Mouse (Mus musculus) ZHBTc4 (cell line): ENCODE measurements around the gene Tbxas1.

Source experiments
- DNase-seq: peaks from one replicate; pipeline ENCODE4 v3.0.0-alpha.2; 2011; ENCODE audit warnings: low read depth, low spot score

Gene Tbxas1

DNA sequence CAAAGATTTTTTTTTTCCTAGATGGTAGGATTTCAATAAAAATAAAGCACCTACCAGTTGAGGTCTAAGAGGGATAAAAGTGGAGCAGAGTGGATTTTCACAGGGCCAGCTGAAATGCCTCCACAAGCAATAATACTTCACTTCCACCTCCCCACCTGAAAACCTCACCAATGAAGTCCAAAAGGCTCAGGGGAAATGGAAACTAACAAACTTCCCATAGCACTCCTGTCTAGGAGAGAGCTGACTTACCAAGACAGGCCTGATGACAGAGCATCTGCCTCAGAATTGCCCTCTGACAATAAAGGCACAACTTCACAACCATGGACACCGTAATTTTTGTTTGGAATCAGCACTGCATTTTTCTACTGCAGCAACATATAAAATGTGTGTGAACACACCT lies 15.4 kb upstream of the Tbxas1 start:
- DNase-seq: no peak

DNA sequence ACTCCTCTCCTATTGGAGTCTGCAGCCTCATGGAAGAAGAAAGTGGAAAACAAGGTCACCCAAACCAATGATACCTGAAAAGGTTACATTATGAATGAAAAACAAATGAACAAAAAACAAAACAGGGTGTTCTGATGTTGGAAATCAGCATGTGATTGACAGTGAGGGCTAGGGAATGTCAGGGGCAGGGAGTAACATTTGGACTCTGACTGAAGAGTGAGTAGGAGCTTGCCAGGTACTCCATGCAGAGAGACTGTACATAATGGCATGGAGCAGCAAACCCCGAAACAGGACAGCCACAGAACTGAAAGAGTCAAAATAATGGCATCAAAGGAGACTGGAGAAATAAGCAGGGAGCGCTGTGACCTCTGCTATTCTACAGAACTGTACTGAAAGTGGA lies 14.9 kb upstream of the Tbxas1 start:
- DNase-seq: no peak

DNA sequence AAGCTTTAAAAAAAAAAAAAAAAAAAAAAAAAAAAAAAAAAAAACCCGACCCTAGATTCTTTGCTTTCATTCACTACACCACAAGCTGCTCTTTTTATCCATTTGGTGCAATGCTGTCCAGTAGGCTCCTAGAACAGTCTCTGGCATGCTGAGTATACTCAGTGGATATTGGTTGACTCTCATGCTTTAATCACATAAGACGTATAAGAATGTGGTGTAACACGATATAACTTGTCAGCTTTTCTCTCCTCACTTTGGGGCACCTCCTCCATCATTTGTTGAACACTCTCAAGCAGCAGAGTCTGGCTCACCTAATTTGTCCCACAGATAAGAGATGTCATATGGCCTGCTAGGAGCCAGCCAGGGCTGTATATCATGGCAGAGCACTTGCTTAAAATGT lies 11.6 kb upstream of the Tbxas1 start:
- DNase-seq: no peak

DNA sequence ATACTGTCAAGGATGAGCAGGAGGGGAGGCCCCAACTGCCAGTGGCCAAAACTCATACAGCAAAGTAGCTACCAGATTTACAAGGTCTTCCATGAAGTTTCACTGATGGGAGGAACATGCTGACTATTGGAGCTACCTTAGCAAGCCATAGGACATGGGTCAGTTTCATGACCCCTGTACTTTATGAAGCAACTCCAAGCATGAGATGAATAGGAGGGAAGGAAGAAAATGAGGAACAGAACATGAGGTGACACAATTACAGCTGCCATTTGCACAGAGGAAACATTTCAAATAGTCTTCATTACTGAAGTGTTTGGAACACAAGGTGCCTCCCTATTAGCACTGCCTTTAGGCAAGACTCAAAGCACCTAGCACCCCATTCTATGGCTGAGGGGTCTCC lies 9.4 kb upstream of the Tbxas1 start:
- DNase-seq: no peak

DNA sequence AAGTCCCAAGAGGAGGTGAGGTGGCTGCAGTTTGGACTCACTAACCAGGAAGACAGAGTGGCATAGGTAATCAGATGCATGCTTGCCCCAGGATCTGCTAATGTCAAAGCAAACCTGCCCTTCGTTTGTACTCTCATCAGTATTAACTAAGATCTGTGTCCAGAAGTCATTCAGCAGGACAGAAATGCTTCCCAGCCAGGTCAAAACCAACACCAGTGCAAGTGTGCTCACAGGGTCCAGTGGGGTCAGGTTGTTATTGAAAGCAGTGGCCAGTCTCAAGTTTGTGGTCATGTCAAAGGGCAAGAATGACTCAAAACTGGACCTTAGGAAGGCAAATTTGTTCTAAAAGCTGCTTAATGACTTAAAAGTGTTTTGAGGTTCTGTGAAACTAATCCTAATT lies 8.8 kb upstream of the Tbxas1 start:
- DNase-seq: no peak

DNA sequence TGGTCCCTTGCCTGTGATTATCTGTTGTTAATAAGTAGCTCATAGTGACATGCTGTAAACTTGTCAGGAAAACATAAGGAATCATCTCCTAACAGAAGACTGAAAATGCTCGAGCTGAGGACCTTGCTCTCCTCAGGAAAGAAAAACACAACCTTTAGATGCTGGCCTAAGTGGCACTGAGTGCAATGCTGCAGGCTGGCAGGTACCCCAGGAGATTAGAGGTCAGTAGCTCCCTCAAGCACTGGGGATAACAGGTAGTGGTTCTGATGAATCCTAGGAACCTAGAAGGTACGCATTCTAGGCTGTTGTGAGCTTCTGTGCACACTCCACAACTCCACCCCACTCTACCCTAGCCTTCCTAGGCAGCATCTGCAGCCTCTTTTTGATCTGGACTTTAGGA lies 8.4 kb upstream of the Tbxas1 start:
- DNase-seq: no peak

DNA sequence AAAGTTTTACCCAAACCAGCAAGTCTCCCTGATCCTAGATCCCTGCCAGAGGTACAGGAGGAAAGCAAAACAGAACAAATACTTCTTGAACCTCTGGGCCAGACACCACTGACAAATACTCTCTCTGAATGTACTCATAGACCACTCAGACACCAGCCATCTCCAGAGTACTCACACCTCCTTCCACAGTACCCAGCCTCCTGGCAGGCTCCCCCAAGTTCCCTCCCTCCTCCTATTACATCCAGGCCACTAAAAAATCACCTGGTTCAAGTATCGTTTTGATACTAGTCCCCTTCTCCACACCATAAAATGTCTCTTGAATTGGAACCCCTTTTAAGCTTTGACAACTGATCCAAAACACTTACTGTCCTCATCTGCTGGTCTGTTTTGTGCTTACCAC lies 7.9 kb upstream of the Tbxas1 start:
- DNase-seq: no peak

DNA sequence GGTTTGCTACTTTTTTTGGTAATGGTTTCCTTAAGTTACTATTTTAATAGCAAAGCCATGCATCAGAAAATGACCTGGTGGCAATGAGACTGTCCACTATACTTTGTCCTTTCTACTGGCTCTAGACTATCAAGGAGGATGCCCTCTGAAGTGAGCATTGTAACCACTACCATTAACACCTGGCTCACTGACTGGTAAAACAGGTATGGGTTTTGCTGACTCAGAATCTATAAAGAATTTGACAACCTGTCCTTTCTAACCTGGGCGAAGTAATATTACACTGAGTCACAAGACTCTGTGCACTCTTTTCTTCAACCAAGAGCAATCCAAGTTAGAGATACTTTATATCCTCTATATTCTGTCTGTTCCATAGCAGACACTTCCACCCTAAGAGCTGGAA lies 6.2 kb upstream of the Tbxas1 start:
- no peak for DNase-seq

DNA sequence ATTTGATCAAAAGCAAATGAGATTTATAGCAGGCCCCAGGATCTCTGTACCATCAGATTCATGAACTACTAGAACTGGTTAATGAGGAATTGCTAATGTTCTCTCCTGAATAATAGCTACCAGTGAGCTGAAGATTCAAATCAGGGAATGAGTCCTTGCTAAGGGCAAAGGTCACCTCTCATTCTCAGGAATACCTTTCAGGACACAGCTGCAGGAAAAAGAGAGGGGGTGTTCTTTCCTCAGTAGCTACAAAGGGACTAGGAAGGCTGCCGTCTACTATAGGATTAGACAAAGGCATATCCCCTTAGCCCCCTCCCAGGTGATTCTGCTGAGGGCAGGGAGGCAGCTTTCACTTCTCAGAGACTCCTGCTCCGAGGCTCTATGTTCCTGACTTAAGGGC lies 5.1 kb upstream of the Tbxas1 start:
- DNase-seq: no peak

DNA sequence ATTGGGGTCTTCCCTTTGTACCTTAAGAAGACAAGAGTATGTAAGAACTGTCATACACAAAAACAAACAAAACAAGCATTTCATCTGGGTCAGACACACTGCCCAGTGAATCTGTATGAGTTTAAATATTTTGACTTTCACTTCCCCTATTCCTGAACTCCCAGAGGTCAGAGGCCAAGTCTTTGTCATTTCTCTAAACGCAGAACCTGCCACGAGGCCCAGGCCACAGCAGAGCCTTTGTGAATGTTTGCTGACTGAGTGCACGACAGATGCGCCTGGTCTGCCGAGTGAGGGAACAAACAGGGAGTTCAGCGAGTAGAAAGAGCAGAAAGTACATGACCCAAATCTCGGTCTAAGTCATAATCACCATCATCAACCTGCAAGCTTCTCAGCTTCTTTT lies 4.2 kb upstream of the Tbxas1 start:
- no peak for DNase-seq

DNA sequence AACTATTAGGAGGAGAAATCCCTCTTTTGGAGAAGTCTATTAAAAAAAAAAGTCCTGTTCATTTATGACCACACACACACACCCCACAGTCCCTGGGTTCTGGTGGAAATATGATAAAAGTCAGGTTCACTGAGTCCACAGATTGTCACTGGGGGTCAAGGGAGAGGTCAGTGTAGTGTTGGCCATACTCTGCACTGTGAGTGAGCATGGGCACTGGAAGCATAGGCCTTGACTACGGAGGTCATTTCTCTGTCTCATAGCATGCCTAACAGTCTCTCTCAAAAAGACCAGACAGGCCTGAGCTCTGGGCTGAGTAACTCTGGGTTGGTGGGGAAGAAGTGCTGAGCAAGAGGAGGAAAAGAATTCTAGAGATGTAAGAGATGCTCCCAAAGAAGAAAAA lies 1.9 kb upstream of the Tbxas1 start:
- no peak for DNase-seq

DNA sequence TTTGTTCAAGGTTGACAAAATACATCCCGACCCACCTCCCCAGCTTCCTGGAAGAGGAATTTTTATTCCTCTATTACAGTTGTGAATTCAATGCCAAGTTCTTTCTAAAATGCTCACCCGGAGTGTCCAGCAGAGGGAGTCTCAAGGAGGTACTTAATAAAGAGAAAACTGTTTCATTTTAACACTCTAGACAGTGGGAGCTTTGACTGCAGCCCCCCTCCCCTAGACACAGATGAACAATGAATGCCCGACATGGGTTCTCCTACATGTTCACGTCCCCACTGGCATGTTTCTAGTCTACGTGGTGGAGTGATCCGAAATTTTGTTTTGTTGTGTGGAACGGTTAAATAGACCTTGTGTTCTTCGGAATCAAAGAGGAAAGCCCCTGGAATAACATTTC lies 1.2 kb upstream of the Tbxas1 start:
- peak; percentile 56 for DNase-seq

DNA sequence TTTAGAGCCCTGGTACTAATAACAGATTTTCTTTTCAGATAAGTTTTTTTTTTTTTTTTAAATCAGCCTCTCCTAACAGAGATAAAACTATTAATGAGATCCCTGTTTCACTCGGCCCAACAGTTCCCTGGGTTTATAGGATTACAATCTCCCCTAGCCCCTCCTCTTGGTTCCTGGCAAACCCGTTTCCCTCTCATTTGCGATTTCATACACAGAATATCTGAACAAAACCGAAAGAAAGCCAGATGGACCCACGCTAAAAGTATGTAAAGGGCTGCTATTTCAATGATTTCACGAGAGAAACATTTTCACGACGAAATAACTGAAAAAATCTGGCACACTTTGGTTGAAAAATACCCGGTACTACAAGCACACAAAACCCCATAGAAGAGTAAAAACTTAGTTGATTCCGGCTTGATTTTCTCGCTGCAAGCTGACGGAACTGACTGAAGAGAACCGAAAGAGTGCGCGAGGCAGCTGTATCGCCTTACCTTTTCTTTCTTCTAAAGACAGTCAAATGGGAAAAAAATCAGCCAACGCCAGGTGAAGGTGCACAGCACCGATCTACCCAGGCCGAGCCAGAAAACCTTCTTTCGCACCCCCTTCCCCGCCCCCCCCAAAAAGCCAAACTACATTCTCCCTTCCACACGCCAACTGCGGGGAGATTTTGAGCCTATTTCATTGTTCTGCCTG lies 493 bp upstream of the Tbxas1 start:
- peak; percentile 13 for DNase-seq

DNA sequence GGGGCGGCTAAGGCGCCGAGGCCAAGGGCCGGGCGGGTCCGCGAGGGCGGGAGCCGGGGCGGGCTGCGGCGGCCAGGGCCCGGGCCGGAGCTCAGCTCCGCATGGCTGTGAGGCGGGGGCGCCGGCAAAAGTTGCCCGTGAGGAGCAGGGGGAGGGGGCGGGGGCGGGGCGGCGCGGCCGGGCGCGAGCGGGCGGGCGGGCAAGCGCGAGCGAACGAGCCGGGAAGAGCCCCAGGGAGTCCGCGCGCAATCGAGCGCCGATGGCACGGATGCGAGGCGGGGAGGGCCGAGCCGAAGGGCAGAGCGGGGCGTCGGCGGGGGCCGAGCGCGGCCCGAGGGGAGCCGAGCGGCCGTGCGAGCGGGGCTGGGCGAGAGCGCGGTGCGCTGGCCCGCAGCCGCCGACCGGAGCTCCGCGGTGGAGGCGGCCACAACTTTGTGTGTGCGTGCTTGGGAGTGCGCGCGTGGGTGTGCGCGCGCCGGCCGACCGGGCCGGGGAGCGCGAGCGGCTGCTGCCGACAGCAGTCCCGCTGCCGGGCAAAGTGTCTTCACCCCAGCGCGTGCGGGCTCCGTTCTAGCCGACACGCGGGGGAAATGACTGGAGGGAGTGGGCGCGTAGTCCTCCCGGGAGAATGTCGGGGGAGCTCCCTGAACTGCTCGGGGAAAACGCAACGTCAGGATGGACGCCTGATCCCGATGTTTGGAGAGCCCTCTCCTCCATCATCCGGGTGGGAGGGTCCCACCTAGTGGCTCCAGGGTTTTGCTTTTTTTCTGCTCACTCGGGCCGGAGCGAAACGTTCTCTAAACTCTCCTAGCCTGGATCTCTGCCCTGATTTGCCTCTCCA lies 1.1 kb downstream of the Tbxas1 start, which contains the start of gene Hipk2:
Gene Hipk2 (minus strand): TSS at position 95 of the 841 bp plus-strand sequence.
- peak; percentile 92 for DNase-seq

DNA sequence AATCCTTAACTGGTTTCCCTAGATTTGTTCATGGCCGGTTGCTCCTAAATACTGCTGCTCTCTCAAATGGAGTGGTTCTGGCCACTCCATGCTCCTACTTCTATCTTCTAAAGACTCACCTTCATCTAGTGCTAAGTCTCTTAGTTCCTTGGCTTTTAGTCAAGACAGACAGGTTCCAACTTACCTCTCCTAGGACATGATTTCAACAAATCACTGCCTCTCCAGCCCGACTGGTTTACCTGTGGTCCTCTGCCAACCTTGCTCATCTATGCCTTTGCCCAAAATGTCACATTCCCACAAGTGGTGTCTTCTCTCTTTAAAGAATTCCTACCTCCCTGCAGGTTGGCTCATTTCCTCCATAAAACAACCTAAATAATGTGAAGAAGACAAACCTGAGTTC lies 2.5 kb downstream of the Tbxas1 start:
- no peak for DNase-seq

DNA sequence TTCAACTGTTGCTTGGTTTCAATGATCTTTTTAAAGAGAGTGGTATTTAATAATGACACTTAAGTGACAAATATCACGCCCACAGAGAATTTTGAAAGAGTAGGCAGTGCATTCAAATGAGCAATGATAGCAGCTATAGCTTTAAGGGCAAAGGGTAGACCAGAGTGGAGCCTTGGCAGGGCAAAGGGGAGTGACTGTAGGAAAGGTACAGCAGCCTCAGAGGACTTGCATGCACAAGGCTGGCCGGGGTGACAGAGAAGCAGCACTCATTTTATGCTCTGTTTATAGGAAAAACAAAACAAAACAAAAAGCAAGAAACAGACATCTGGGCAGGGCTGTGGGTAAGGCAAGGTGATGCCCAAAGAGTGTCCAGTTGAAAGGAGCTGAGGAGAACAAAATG lies 6.3 kb downstream of the Tbxas1 start:
- no peak for DNase-seq

DNA sequence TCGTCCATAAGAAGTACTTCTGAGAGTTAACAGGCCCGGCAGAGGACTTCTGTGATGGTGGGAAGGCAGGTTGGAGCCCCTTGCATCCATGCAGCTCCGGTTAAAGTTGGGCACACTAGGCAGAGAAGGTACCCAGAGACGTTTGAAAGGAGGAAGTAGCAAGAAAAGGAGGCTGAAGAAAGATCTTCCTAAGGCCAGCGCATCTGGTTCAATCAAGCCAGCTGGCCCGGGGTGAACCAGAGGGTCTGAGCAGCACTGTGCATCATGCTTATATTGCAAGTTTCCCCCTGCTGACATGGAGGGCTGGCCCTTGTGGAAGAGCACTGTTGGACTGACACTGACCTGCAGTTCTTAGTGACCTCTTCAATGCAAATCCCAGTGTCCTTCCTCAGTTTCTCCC lies 6.8 kb downstream of the Tbxas1 start:
- no peak for DNase-seq

DNA sequence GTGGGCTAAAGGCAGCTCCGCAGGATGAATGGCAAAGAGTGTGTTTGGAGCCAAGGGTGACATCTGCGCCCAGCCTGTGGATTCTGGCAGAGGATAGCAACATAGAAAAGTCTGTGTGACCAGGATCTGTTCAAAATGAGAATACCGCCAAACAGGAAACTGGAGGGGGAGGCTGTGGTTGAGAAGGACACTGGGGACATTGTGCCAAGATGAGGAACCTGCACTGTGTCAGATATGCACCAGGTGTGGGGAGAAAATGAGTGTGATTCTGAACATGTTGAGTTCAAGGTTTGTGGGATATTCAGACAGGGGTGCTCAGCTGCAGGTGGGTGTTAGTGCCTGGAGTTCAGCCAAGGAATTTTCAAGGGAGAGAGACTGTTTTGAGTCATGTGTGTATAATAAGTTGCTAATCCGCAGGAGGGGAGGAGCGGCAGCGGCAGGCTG lies 7.5 kb downstream of the Tbxas1 start:
- DNase-seq: no peak

DNA sequence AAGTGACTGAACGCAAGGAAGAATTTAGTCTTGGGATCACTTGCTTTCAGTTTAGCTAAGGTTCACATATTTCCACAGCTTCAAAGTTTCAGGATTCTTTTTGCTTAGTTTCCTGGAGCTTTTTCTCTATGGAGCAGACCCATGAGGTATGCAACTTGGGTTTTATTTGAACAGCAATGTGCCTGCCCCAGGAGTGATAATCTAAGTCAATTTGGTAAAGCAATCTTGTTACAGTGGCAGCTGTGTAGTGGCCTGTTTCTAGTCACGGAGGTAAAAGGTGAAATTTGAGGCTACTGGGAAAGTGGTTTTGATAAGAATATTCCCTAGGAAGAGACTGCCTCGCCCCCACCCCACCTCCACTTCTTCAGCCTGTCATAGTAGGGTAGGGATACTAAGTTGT lies 9.3 kb downstream of the Tbxas1 start:
- DNase-seq: no peak

DNA sequence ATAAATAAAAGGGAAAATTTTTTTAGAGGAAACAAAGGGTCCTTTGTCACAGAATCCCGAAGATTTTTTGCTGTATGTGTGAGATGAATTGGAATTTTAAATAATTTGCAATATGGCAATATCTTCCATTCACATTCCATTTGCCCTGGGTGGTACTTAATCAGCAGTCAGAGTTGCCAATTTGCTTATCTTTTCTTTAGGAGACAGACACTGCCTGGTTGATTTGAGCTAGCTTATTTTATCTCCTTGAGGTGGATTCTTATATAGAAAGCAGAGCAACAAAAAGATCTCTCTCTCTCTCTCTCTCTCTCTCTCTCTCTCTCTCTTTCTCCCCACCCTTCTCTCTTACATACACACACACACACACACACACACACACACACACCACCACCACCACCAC lies 9.9 kb downstream of the Tbxas1 start:
- no peak for DNase-seq

DNA sequence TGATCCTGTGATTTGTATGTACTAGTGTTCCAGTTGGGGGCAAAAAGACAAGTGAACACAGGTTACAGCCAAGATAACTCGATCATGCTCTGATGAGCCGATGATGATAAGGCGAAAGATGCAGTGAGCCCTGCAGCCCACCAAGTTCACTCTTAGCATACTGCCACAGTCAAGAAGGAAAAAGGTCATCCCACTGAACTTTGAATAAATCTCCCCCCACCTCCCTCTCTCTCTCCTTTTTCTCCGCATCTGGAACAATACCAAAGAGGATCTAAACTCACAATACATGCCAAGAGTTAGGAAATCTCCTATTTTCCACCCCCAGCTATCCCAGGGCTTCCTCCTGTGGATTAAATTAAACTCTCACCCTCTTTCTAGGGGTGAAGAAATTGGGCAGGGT lies 12.2 kb downstream of the Tbxas1 start:
- no peak for DNase-seq

DNA sequence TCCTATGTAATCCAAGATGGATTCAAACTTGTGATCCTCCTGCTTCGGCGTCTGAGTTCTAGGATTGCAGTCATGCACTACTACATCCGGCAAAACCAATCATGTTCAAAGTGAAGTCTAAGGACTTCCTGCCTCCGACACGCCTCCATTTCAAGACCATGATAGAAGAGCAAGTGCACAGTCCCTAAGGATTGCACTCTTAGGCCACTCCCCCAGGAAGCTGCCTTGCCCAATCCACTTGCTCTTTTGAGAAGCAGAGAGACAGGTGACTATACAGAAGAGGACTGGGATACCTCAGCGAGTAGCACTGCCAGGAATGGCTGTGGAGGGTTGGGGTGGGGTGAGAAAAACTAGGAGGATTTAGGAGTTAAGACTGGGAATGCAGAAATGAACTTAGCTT lies 14.0 kb downstream of the Tbxas1 start:
- DNase-seq: peak; percentile 38

DNA sequence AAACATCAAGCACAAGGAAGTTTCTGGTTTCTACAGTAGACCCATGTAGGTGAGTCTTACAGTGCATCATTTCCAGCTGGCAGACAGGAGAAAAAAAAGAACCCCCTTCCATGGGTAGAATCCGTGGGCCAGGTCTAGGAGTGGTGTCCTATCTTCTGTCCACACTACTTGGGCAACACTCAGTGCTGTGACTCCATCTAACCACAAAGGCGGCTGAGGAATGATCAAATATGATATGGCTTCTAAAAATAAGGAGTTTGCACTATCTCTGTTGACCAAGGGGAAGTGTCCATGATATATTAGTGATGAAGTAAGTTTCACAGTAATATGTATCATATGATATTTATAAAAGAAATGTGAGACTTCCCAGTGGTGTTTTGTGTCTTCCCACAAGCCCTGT lies 16.8 kb downstream of the Tbxas1 start:
- no peak for DNase-seq
